1 mouse cellular context compared by ENCODE assay signal in the genomic region with DNA sequence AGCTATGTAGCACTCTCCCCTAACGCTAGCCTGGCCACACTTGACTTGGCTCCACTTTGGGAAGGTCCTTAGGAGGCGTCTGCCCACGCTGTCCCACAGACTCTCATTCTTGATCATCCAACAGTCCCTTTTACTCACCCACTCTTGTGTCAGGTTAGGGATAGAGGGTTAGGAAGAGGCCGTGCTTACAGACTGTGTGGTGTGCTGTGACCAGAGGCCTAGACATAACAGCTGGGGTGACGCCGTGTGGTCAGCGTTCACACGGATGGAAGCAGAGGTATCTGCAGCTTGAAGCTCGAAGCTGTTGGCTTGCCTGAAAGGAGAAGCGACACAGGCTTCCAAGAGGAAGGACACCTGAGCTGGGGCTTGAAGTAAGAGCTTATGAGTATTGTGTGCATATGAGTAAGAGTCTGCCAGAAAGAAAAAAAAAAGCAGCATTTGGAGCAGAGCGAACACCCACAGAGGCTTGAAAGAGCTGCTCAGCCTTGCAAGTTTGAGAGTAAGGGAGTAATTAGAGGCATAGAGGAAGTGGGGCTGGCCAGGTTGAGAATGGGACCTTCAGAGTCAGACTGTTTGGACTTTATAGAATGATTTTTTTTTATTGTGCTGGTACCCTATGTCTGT.
TF ChIP-seq lines count a peak whose summit lies in the region.

No protein-coding gene starts in this region.

TF ChIP-seq in CH12.LX, 34 proteins besides CTCF, POLR2A, EP300 and RAD21 (continued from another document):
- TF ChIP-seq ZKSCAN1 (IDR thresholded peaks at IDR 0.05; ENCODE audit: borderline replicate concordance, low read depth, low read length) (no peak), SIN3A (IDR thresholded peaks at IDR 0.05; ENCODE audit: low read length) (no peak), E2F4 (IDR thresholded peaks at IDR 0.05; ENCODE audit: insufficient replicate concordance, low read depth, low read length) (no peak), PAX5 (IDR thresholded peaks at IDR 0.05; ENCODE audit: low read length) (no peak), UBTF (IDR thresholded peaks at IDR 0.05; ENCODE audit: low read depth, low read length) (no peak), MAZ (IDR thresholded peaks at IDR 0.05; ENCODE audit: low read depth, low read length) (no peak), ELF1 (IDR thresholded peaks at IDR 0.05; ENCODE audit: low read depth, low read length) (no peak)
TF ChIP-seq in CH12.LX: peak in this region for 3.
